Mouse (Mus musculus) heart, embryonic 12.5 days (tissue): ENCODE data around the gene Gm3138. TPM values are rescaled to one million over a fixed set of nuclear protein-coding genes. Genes with fewer than 3 reads are reported as not detected.
"Not testable (repeated sequence)": the region's sequence is repeated elsewhere in the genome, so short reads cannot be mapped to it uniquely, and the experiment has no call there.

Experiments used
- ATAC-seq: fragments of 200-750 bp; cut with Nextera tagmentation; 2 replicates; pipeline ENCODE4 v1.8.0; 2017; ENCODE audit warnings: moderate TSS enrichment, moderate library complexity; ENCODE audit not compliant: insufficient number of reproducible peaks, low FRiP score
- H3K27ac ChIP-seq: fragments of 300-500 bp; sonication (generic); 2 replicates; pipeline ENCODE4 v1.5.1; 2016; ENCODE audit warnings: mild to moderate bottlenecking, moderate library complexity; ENCODE audit not compliant: poor library complexity, severe bottlenecking
- H3K27me3 ChIP-seq: fragments of 300-500 bp; sonication (generic); replicated peaks from 2 replicates; pipeline ENCODE4 v1.6.1; 2016; ENCODE audit warnings: mild to moderate bottlenecking, moderate library complexity
- H3K36me3 ChIP-seq: fragments of 300-500 bp; sonication (generic); 2 replicates; pipeline ENCODE4 v1.6.1; 2016; ENCODE audit warnings: mild to moderate bottlenecking, moderate library complexity
- H3K4me1 ChIP-seq: fragments of 300-500 bp; sonication (generic); replicated peaks from 2 replicates; pipeline ENCODE4 v1.6.1; 2016; ENCODE audit warnings: mild to moderate bottlenecking
- H3K4me2 ChIP-seq: fragments of 300-500 bp; sonication (generic); 2 replicates; pipeline ENCODE4 v1.6.1; 2016; ENCODE audit warnings: mild to moderate bottlenecking, moderate library complexity
- H3K4me3 ChIP-seq: fragments of 300-500 bp; sonication (generic); 2 replicates; pipeline ENCODE4 v1.5.1; 2016; ENCODE audit warnings: mild to moderate bottlenecking
- H3K9ac ChIP-seq: fragments of 300-500 bp; sonication (generic); 2 replicates; pipeline ENCODE4 v1.6.1; 2016; ENCODE audit warnings: mild to moderate bottlenecking, moderate library complexity
- H3K9me3 ChIP-seq: fragments of 300-500 bp; sonication (generic); replicated peaks from 2 replicates; pipeline ENCODE4 v1.6.1; 2016; ENCODE audit warnings: mild to moderate bottlenecking, moderate library complexity
- WGBS: fragments of 180-500 bp; shearing (Covaris S2); methylation state at CpG from one replicate; pipeline ENCODE4 v1.1.7; 2016; 5-methylcytosine and 5-hydroxymethylcytosine counted together
- polyA plus RNA-seq: library from polyadenylated mRNA; unstranded; fragments of >200 nt; fragmentation: Nextera tagmentation; extraction: Ambion mirVana; gene quantifications from 2 replicates; pipeline ENCODE4 v1.2.1, GENCODE M21; 2016

Gm3138 gene
- polyA plus RNA-seq = not detected in 2 replicates

GRCm38 (mm10) chr14:4249331-4249730 lies at the start of gene Gm3138:
TSS of gene Gm3138 (plus strand) at chr14:4249631.
- not testable (repeated sequence) for H3K36me3 ChIP-seq, H3K4me3 ChIP-seq, H3K9ac ChIP-seq, H3K4me2 ChIP-seq, ATAC-seq, H3K27me3 ChIP-seq, H3K27ac ChIP-seq, H3K9me3 ChIP-seq, H3K4me1 ChIP-seq
- WGBS = no CpG with 5 or more reads among the region's 2 CpGs

GRCm38 (mm10) chr14:4269238-4269950 lies 20.0 kb downstream of the Gm3138 start:
- not testable (repeated sequence) for H3K27me3 ChIP-seq, H3K4me1 ChIP-seq, ATAC-seq, H3K4me2 ChIP-seq, H3K9me3 ChIP-seq, H3K36me3 ChIP-seq, H3K4me3 ChIP-seq, H3K27ac ChIP-seq, H3K9ac ChIP-seq
- WGBS = 73% methylated on average over 2 of the region's 2 CpGs

- H3K4me1 ChIP-seq = not testable (repeated sequence)
Observed at GRCm38 (mm10) chr14:4279828-4280227, 30.4 kb downstream of the Gm3138 start.

More at GRCm38 (mm10) chr14:4279828-4280227, 30.4 kb downstream of the Gm3138 start:
- not testable (repeated sequence) for H3K4me2 ChIP-seq, H3K27ac ChIP-seq, H3K9me3 ChIP-seq, H3K36me3 ChIP-seq, H3K4me3 ChIP-seq, ATAC-seq, H3K9ac ChIP-seq, H3K27me3 ChIP-seq
- 57% methylated on average over 3 of the region's 3 CpGs for WGBS

Other genes with a start within 250 kb of the Gm3138 start
- gene Gm5796, start 225.7 kb upstream of the Gm3138 start, polyA plus RNA-seq = 0.46 and 1.2 TPM in 2 replicates
- not detected in 2 replicates for gene Gm3115, start 165.5 kb upstream of the Gm3138 start, polyA plus RNA-seq
- 0.96 and 2.0 TPM in 2 replicates for gene Gm8108, start 139.1 kb upstream of the Gm3138 start, polyA plus RNA-seq
- gene Gm3127, start 84.6 kb upstream of the Gm3138 start, polyA plus RNA-seq = not detected in 2 replicates
- gene Gm2974, start 67.1 kb upstream of the Gm3138 start, polyA plus RNA-seq = 0.21 and 0.50 TPM in 2 replicates
- gene Gm3149, start 67.7 kb downstream of the Gm3138 start, polyA plus RNA-seq = not detected in 2 replicates
- gene 2610042L04Rik, start 85.1 kb downstream of the Gm3138 start, polyA plus RNA-seq = 0.24 and 0.64 TPM in 2 replicates
- gene Gm3159, start 147.9 kb downstream of the Gm3138 start, polyA plus RNA-seq = not detected in 2 replicates
- gene Gm3164, start 165.8 kb downstream of the Gm3138 start, polyA plus RNA-seq = 0.42 and 0.46 TPM in 2 replicates
- not detected in 2 replicates for gene Gm3173, start 181.4 kb downstream of the Gm3138 start, polyA plus RNA-seq
- not detected in 2 replicates for gene Gm3182, start 232.1 kb downstream of the Gm3138 start, polyA plus RNA-seq